Mouse (Mus musculus): ENCODE results near the gene Agr3.

- TF ChIP-seq EP300 (IDR thresholded peaks at IDR 0.05), result no peak
- TF ChIP-seq CTCF (IDR thresholded peaks at IDR 0.05), result no peak
Measured at GRCm38 (mm10) chr12:35894304-35894900, 31.0 kb upstream of the Agr3 start.

All from lung, postnatal 0 days (tissue).